Mouse (Mus musculus): ENCODE measurements around the gene Pik3cb. TPM values are rescaled to one million over a fixed set of nuclear protein-coding genes. Genes with fewer than 3 reads are reported as not detected.

The Pik3cb gene
- polyA plus RNA-seq, 1 experiment, result 3.0 TPM

GRCm38 (mm10) chr9:99009069-99009897 is 131.1 kb downstream of the Pik3cb start:
- no peak for TF ChIP-seq POLR2A (IDR thresholded peaks at IDR 0.05; ENCODE audit: control insufficient read depth, low read depth, low read length)
- TF ChIP-seq CTCF (IDR thresholded peaks at IDR 0.05; ENCODE audit: control insufficient read depth, insufficient read depth, insufficient replicate concordance, low read depth, low read length), result no peak
- Histone ChIP-seq H3K27me3 (ENCODE audit: control insufficient read depth, insufficient read depth, low read length) (no peaks in the 10 kb centered on the region), H3K27ac (ENCODE audit: control insufficient read depth, insufficient read depth, low read depth, low read length) (no peak overlapping the region), H3K4me3 (ENCODE audit: control insufficient read depth, low read depth, low read length) (no peak overlapping the region), H3K4me1 (ENCODE audit: control insufficient read depth, insufficient read depth, low read length) (no peaks in the 10 kb centered on the region), H3K36me3 (ENCODE audit: control insufficient read depth, insufficient read depth, low read length) (no peaks in the 10 kb centered on the region)

- Histone ChIP-seq H3K27ac (ENCODE audit: control insufficient read depth, insufficient read depth, low read depth, low read length) (no peak overlapping the region), H3K36me3 (ENCODE audit: control insufficient read depth, insufficient read depth, low read length) (no peaks in the 10 kb centered on the region)
- TF ChIP-seq POLR2A (IDR thresholded peaks at IDR 0.05; ENCODE audit: control insufficient read depth, low read depth, low read length) (no peak), CTCF (IDR thresholded peaks at IDR 0.05; ENCODE audit: control insufficient read depth, insufficient read depth, insufficient replicate concordance, low read depth, low read length) (no peak)
Measured at GRCm38 (mm10) chr9:99001326-99001725, 139.1 kb downstream of the Pik3cb start.

GRCm38 (mm10) chr9:98999881-99000339 is 140.5 kb downstream of the Pik3cb start:
- Histone ChIP-seq H3K4me1 (ENCODE audit: control insufficient read depth, insufficient read depth, low read length) (no peaks in the 10 kb centered on the region), H3K27ac (ENCODE audit: control insufficient read depth, insufficient read depth, low read depth, low read length) (no peak overlapping the region), H3K36me3 (ENCODE audit: control insufficient read depth, insufficient read depth, low read length) (no peaks in the 10 kb centered on the region), H3K27me3 (ENCODE audit: control insufficient read depth, insufficient read depth, low read length) (no peaks in the 10 kb centered on the region), H3K4me3 (ENCODE audit: control insufficient read depth, low read depth, low read length) (no peak overlapping the region)
- TF ChIP-seq CTCF (IDR thresholded peaks at IDR 0.05; ENCODE audit: control insufficient read depth, insufficient read depth, insufficient replicate concordance, low read depth, low read length) (no peak), POLR2A (IDR thresholded peaks at IDR 0.05; ENCODE audit: control insufficient read depth, low read depth, low read length) (no peak)

More at GRCm38 (mm10) chr9:99001326-99001725, 139.1 kb downstream of the Pik3cb start:
- H3K27me3 ChIP-seq (ENCODE audit: control insufficient read depth, insufficient read depth, low read length), result no peaks in the 10 kb centered on the region
- H3K4me1 ChIP-seq (ENCODE audit: control insufficient read depth, insufficient read depth, low read length), result no peaks in the 10 kb centered on the region
- no peak overlapping the region for H3K4me3 ChIP-seq (ENCODE audit: control insufficient read depth, low read depth, low read length)

- Histone ChIP-seq H3K27me3 (ENCODE audit: control insufficient read depth, insufficient read depth, low read length) (no peaks in the 10 kb centered on the region), H3K36me3 (ENCODE audit: control insufficient read depth, insufficient read depth, low read length) (no peaks in the 10 kb centered on the region), H3K27ac (ENCODE audit: control insufficient read depth, insufficient read depth, low read depth, low read length) (no peak overlapping the region), H3K4me1 (ENCODE audit: control insufficient read depth, insufficient read depth, low read length) (no peaks in the 10 kb centered on the region), H3K4me3 (ENCODE audit: control insufficient read depth, low read depth, low read length) (no peak overlapping the region)
- TF ChIP-seq CTCF (IDR thresholded peaks at IDR 0.05; ENCODE audit: control insufficient read depth, insufficient read depth, insufficient replicate concordance, low read depth, low read length) (no peak), POLR2A (IDR thresholded peaks at IDR 0.05; ENCODE audit: control insufficient read depth, low read depth, low read length) (no peak)
Measured at GRCm38 (mm10) chr9:98994103-98994502, 146.3 kb downstream of the Pik3cb start.

GRCm38 (mm10) chr9:98987131-98987530 is 153.3 kb downstream of the Pik3cb start:
- Histone ChIP-seq H3K27ac (ENCODE audit: control insufficient read depth, insufficient read depth, low read depth, low read length) (no peak overlapping the region), H3K4me3 (ENCODE audit: control insufficient read depth, low read depth, low read length) (peak overlapping the region; percentile 14; the same call in 1 of the 2 replicates), H3K36me3 (ENCODE audit: control insufficient read depth, insufficient read depth, low read length) (no peaks in the 10 kb centered on the region), H3K27me3 (ENCODE audit: control insufficient read depth, insufficient read depth, low read length) (no peaks in the 10 kb centered on the region), H3K4me1 (ENCODE audit: control insufficient read depth, insufficient read depth, low read length) (no peaks in the 10 kb centered on the region)
- TF ChIP-seq POLR2A (IDR thresholded peaks at IDR 0.05; ENCODE audit: control insufficient read depth, low read depth, low read length) (no peak), CTCF (IDR thresholded peaks at IDR 0.05; ENCODE audit: control insufficient read depth, insufficient read depth, insufficient replicate concordance, low read depth, low read length) (no peak)

Other genes starting within 250 kb of the Pik3cb start
- gene 7420426K07Rik, start 237.5 kb downstream of the Pik3cb start, polyA plus RNA-seq (2012; rRNA removed), result not detected in 2 replicates
- gene Foxl2, start 185.3 kb downstream of the Pik3cb start, polyA plus RNA-seq (2012; rRNA removed), result not detected in 2 replicates
- gene Faim, start 154.2 kb downstream of the Pik3cb start, polyA plus RNA-seq (2012; rRNA removed), result 5.0 and 5.6 TPM in 2 replicates
- gene Gm1123, start 104.9 kb downstream of the Pik3cb start, polyA plus RNA-seq (2012; rRNA removed), result not detected in 2 replicates
- 10.2 and 15.7 TPM in 2 replicates for gene Faiml, start 96.6 kb upstream of the Pik3cb start, polyA plus RNA-seq (2012; rRNA removed)
- 11.5 and 14.9 TPM in 2 replicates for gene Cep70, start 102.7 kb upstream of the Pik3cb start, polyA plus RNA-seq (2012; rRNA removed)
- gene Esyt3, start 217.9 kb upstream of the Pik3cb start, polyA plus RNA-seq (2012; rRNA removed), result 61.3 and 70.7 TPM in 2 replicates

Data from testis, adult 2 months (tissue).